Mouse (Mus musculus): ENCODE results near the gene Cfap100. TPM values are rescaled to one million over a fixed set of nuclear protein-coding genes. Genes with fewer than 3 reads are reported as not detected.

The Cfap100 gene
- polyA plus RNA-seq, 1 experiment from 2014 or later = 0.59 TPM

DNA sequence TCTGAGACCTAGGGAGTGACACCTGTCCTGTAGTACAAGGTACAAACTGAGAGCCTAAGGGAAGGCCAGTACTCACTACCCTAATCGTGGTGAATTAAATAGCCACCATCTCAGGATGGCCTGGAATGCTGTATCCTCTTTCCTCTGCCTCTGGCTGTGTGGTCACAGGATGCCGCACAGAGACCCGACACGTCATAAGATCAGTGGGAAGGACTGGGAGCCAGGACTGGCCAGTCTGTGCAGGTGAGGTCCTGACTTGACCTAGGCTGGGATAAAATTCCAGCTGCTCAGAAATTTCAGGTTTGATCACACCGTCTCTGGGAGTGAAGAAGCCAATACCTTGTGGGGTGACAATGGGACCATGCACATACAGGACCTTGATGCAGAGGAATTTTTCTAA, 22.9 kb upstream of the Cfap100 start:
- no peak for ATAC-seq (ENCODE audit: low FRiP score, low read depth)
- H3K27ac ChIP-seq = no peak overlapping the region
- H3K27me3 ChIP-seq = no peaks in the 10 kb centered on the region
- no peaks in the 10 kb centered on the region for H3K9me3 ChIP-seq
- H3K9ac ChIP-seq = no peak overlapping the region
- no peak overlapping the region for H3K4me3 ChIP-seq
- no peak overlapping the region for H3K4me2 ChIP-seq (replicated peaks)
- WGBS = 87% methylated on average over 5 of the region's 5 CpGs
- no peaks in the 10 kb centered on the region for H3K4me1 ChIP-seq
- no peaks in the 10 kb centered on the region for H3K36me3 ChIP-seq

DNA sequence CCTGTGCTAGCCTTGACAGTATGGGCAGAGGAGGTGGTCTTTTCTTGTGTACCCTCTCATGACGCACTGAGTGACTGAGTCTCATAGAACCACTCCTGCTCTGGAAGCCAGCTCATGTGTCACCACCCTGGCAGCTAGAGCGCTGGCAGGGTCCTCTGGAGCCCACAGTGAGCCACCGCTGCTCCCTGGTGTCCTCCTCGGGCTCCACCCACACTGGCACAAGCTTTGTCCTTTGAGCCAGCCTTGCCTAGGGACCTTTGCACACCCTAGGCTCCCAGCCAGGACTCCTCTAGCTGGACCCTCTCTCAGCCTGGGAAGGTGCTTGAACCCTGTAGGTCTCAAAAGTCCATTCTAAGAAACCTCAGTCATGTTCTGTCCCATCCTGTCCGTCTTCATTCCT, 22.1 kb upstream of the Cfap100 start:
- no peak overlapping the region for H3K4me2 ChIP-seq (replicated peaks)
- no peak for ATAC-seq (ENCODE audit: low FRiP score, low read depth)
- no peaks in the 10 kb centered on the region for H3K9me3 ChIP-seq
- H3K4me1 ChIP-seq = no peaks in the 10 kb centered on the region
- no peak overlapping the region for H3K4me3 ChIP-seq
- H3K27ac ChIP-seq = no peak overlapping the region
- no peaks in the 10 kb centered on the region for H3K36me3 ChIP-seq
- no peak overlapping the region for H3K9ac ChIP-seq
- no peaks in the 10 kb centered on the region for H3K27me3 ChIP-seq
- WGBS = 74% methylated on average over 5 of the region's 5 CpGs

- Histone ChIP-seq H3K9me3 (no peaks in the 10 kb centered on the region), H3K36me3 (no peaks in the 10 kb centered on the region), H3K27me3 (no peaks in the 10 kb centered on the region), H3K4me1 (no peaks in the 10 kb centered on the region), H3K9ac (no peak overlapping the region), H3K4me2 (replicated peaks) (no peak overlapping the region), H3K27ac (no peak overlapping the region), H3K4me3 (no peak overlapping the region)
- no peak for ATAC-seq (ENCODE audit: low FRiP score, low read depth)
- WGBS = 28% methylated on average over 7 of the region's 7 CpGs
Measured at GRCm38 (mm10) chr6:90450179-90450578, 21.6 kb upstream of the Cfap100 start.

DNA sequence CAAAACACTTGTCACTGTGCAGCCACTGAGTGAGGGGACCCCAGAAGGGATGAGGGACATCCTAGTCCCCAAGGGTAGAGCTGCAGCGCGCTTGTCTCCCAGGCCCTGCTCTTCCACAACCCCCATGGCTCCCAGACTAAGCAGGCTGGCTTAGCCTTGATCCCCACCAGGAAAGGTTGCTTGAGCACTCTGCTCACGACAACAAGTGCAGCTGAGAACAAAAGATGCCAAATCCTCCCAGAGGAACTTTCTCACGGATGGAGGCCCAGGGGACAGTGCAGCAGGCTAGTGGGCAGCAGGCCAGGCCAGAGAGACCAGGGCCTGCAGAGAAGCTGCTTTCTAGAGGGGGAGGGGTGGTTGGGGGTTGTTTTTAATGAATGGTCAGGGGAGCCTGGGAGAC, 18.3 kb upstream of the Cfap100 start:
- Histone ChIP-seq H3K4me3 (no peak overlapping the region), H3K27me3 (no peaks in the 10 kb centered on the region), H3K4me2 (replicated peaks) (no peak overlapping the region), H3K9ac (no peak overlapping the region), H3K4me1 (no peaks in the 10 kb centered on the region), H3K36me3 (no peaks in the 10 kb centered on the region), H3K27ac (no peak overlapping the region), H3K9me3 (no peaks in the 10 kb centered on the region)
- WGBS = 54% methylated on average over 4 of the region's 4 CpGs
- no peak for ATAC-seq (ENCODE audit: low FRiP score, low read depth)

- H3K27me3 ChIP-seq = no peaks in the 10 kb centered on the region
- no peaks in the 10 kb centered on the region for H3K36me3 ChIP-seq
- no peak overlapping the region for H3K4me3 ChIP-seq
- no peak for ATAC-seq (ENCODE audit: low FRiP score, low read depth)
- no peak overlapping the region for H3K4me2 ChIP-seq (replicated peaks)
- 88% methylated on average over 3 of the region's 3 CpGs for WGBS
- no peak overlapping the region for H3K27ac ChIP-seq
- no peaks in the 10 kb centered on the region for H3K4me1 ChIP-seq
- H3K9ac ChIP-seq = no peak overlapping the region
- peaks cover 5% of the 10 kb centered on the region; the same call in 1 of the 2 replicates for H3K9me3 ChIP-seq
Measured at GRCm38 (mm10) chr6:90437041-90437440, 8.4 kb upstream of the Cfap100 start.

- Histone ChIP-seq H3K4me2 (replicated peaks) (no peak overlapping the region), H3K9ac (no peak overlapping the region), H3K27ac (no peak overlapping the region), H3K4me1 (no peaks in the 10 kb centered on the region), H3K36me3 (no peaks in the 10 kb centered on the region), H3K9me3 (peaks cover 5% of the 10 kb centered on the region; the same call in 1 of the 2 replicates), H3K27me3 (no peaks in the 10 kb centered on the region), H3K4me3 (no peak overlapping the region)
- no peak for ATAC-seq (ENCODE audit: low FRiP score, low read depth)
- WGBS = 85% methylated on average over 10 of the region's 10 CpGs
Measured at GRCm38 (mm10) chr6:90436192-90436907, 7.8 kb upstream of the Cfap100 start.

- Histone ChIP-seq H3K36me3 (no peaks in the 10 kb centered on the region), H3K4me1 (no peaks in the 10 kb centered on the region), H3K27me3 (no peaks in the 10 kb centered on the region), H3K4me3 (no peak overlapping the region), H3K27ac (no peak overlapping the region), H3K4me2 (replicated peaks) (no peak overlapping the region), H3K9ac (no peak overlapping the region), H3K9me3 (peaks cover 5% of the 10 kb centered on the region; the same call in 1 of the 2 replicates)
- ATAC-seq (ENCODE audit: low FRiP score, low read depth) = peak; percentile 57; the same call in 1 of the 2 replicates
- WGBS = 18% methylated on average over 11 of the region's 11 CpGs
Measured at GRCm38 (mm10) chr6:90435195-90435618, 6.6 kb upstream of the Cfap100 start.

GRCm38 (mm10) chr6:90434687-90435086, 6.1 kb upstream of the Cfap100 start:
- 61% methylated on average over 3 of the region's 3 CpGs for WGBS

GRCm38 (mm10) chr6:90431487-90431886, 2.9 kb upstream of the Cfap100 start:
- no peaks in the 10 kb centered on the region for H3K9me3 ChIP-seq
- ATAC-seq (ENCODE audit: low FRiP score, low read depth) = no peak
- H3K4me2 ChIP-seq (replicated peaks) = no peak overlapping the region
- peaks cover 14% of the 10 kb centered on the region for H3K4me1 ChIP-seq
- 60% methylated on average over 2 of the region's 2 CpGs for WGBS
- no peaks in the 10 kb centered on the region for H3K36me3 ChIP-seq
- H3K9ac ChIP-seq = no peak overlapping the region
- no peak overlapping the region for H3K27ac ChIP-seq
- H3K27me3 ChIP-seq = peaks cover 16% of the 10 kb centered on the region
- no peak overlapping the region for H3K4me3 ChIP-seq

More at GRCm38 (mm10) chr6:90434687-90435086, 6.1 kb upstream of the Cfap100 start:
- no peaks in the 10 kb centered on the region for H3K4me1 ChIP-seq
- H3K27ac ChIP-seq = no peak overlapping the region
- no peaks in the 10 kb centered on the region for H3K27me3 ChIP-seq
- H3K4me2 ChIP-seq (replicated peaks) = no peak overlapping the region
- H3K9ac ChIP-seq = no peak overlapping the region
- 0 out of 2 replicates have a peak, but pooled peaks have one; percentile 44 for ATAC-seq (ENCODE audit: low FRiP score, low read depth)
- H3K9me3 ChIP-seq = peaks cover 5% of the 10 kb centered on the region; the same call in 1 of the 2 replicates
- H3K36me3 ChIP-seq = no peaks in the 10 kb centered on the region
- H3K4me3 ChIP-seq = no peak overlapping the region

- Histone ChIP-seq H3K27ac (no peak overlapping the region), H3K27me3 (peaks cover 19% of the 10 kb centered on the region), H3K4me2 (replicated peaks) (no peak overlapping the region), H3K4me1 (peaks cover 14% of the 10 kb centered on the region), H3K36me3 (no peaks in the 10 kb centered on the region), H3K9me3 (no peaks in the 10 kb centered on the region), H3K9ac (no peak overlapping the region), H3K4me3 (no peak overlapping the region)
- 86% methylated on average over 14 of the region's 14 CpGs for WGBS
- ATAC-seq (ENCODE audit: low FRiP score, low read depth) = no peak
Measured at GRCm38 (mm10) chr6:90429911-90430310, 1.3 kb upstream of the Cfap100 start.

- peaks cover 20% of the 10 kb centered on the region for H3K4me1 ChIP-seq
- H3K36me3 ChIP-seq = no peaks in the 10 kb centered on the region
- no peak overlapping the region for H3K9ac ChIP-seq
- H3K27ac ChIP-seq = no peak overlapping the region
- H3K27me3 ChIP-seq = peaks cover 19% of the 10 kb centered on the region
- no peak overlapping the region for H3K4me2 ChIP-seq (replicated peaks)
- WGBS = 75% methylated on average over 4 of the region's 4 CpGs
- H3K9me3 ChIP-seq = no peaks in the 10 kb centered on the region
- ATAC-seq (ENCODE audit: low FRiP score, low read depth) = no peak
- no peak overlapping the region for H3K4me3 ChIP-seq
Measured at GRCm38 (mm10) chr6:90426003-90426402, 2.6 kb downstream of the Cfap100 start.

DNA sequence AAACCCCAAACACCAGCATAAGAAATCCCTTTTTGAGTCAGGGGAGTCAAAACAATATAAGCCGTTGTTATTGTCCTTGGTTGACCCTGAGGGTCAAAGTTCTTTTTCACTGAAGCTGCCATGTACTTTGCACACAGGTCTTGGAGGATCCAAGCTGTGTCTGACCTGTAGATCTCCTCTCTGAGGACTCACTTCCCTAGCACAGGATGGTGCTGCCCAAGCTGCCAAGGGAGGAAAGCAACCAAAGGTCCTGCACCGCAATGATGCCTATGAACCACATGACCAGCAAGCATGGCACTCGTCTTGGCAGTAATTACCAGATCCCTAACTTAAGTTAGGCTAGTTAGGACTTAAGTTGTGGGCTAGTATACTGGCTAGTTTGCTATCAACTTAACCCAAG, 3.2 kb downstream of the Cfap100 start:
- peaks cover 19% of the 10 kb centered on the region for H3K27me3 ChIP-seq
- no peaks in the 10 kb centered on the region for H3K36me3 ChIP-seq
- H3K9ac ChIP-seq = no peak overlapping the region
- no peak for ATAC-seq (ENCODE audit: low FRiP score, low read depth)
- WGBS = 70% methylated on average over 3 of the region's 3 CpGs
- H3K4me1 ChIP-seq = peaks cover 20% of the 10 kb centered on the region
- H3K4me3 ChIP-seq = no peak overlapping the region
- H3K27ac ChIP-seq = no peak overlapping the region
- no peaks in the 10 kb centered on the region for H3K9me3 ChIP-seq
- no peak overlapping the region for H3K4me2 ChIP-seq (replicated peaks)

- Histone ChIP-seq H3K9me3 (no peaks in the 10 kb centered on the region), H3K36me3 (no peaks in the 10 kb centered on the region), H3K27ac (no peak overlapping the region), H3K4me3 (peak overlapping the region; percentile 2; the same call in 1 of the 2 replicates), H3K27me3 (peaks cover 13% of the 10 kb centered on the region), H3K4me1 (peaks cover 7% of the 10 kb centered on the region), H3K9ac (no peak overlapping the region), H3K4me2 (replicated peaks) (peak overlapping the region; percentile 49)
- ATAC-seq (ENCODE audit: low FRiP score, low read depth) = peak; percentile 73
- WGBS = 6% methylated on average over 14 of the region's 14 CpGs
Measured at GRCm38 (mm10) chr6:90422565-90422964, 6.0 kb downstream of the Cfap100 start.

Data from limb, embryonic 13.5 days (tissue).